Mouse (Mus musculus): ENCODE data around the gene Syna. TPM values are rescaled to one million over a fixed set of nuclear protein-coding genes. Genes with fewer than 3 reads are reported as not detected.
A peak's percentile ranks its signal among the peaks of the same experiment; 100 is the strongest.

Gene Syna
- polyA plus RNA-seq, 1 experiment, result 0.69 TPM

DNA sequence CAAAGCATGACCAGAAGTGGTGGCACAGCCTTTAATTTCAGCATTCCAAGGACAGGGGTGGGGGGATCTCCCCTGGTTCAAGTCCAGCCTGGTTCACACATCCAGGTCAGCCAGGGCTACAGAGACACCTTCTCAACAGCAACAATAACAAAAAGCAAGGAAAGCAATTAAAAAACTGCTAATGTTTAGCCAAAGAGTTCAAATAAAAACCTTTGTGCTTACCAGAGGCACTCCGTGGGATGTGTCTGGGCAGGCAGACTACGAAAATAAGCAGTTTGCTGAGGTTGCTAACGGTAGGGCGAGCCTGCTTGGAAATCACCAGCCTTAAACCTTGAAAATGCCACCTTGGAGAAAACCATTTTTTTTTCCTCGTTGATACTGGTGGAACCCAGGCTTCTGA is 21.2 kb upstream of the Syna start, which contains the start of gene Rfc2:
Gene Rfc2 (plus strand): TSS at position 221 of the 400 bp plus-strand sequence.
- TF ChIP-seq POLR2A (IDR thresholded peaks at IDR 0.05; ENCODE audit: insufficient read depth, low read length) (no peak), EP300 (IDR thresholded peaks at IDR 0.05; ENCODE audit: insufficient read depth, low read depth, low read length) (no peak), CTCF (IDR thresholded peaks at IDR 0.05; ENCODE audit: low read depth, low read length) (no peak)
- Histone ChIP-seq H3K4me1 (ENCODE audit: control insufficient read depth, insufficient read depth, low read length) (no peaks in the 10 kb centered on the region), H3K4me3 (ENCODE audit: low read depth, low read length) (no peak within 1 kb of the TSS), H3K27ac (ENCODE audit: insufficient read depth, low read length) (peak within 1 kb of the TSS; percentile 33; the same call in 1 of the 2 replicates), H3K27me3 (ENCODE audit: control insufficient read depth, insufficient read depth, low read length, poor library complexity, severe bottlenecking) (no peaks in the 10 kb centered on the region), H3K36me3 (ENCODE audit: control insufficient read depth, insufficient read depth, low read length, poor library complexity, severe bottlenecking) (no peaks in the 10 kb centered on the region; the same call in 1 of the 2 replicates), H3K9ac (ENCODE audit: low read depth, poor library complexity, severe bottlenecking) (peak within 1 kb of the TSS; percentile 20; the same call in 1 of the 2 replicates), H3K9me3 (replicated peaks; ENCODE audit: control insufficient read depth, insufficient read depth, low read length, poor library complexity, severe bottlenecking) (no peaks in the 10 kb centered on the region)

DNA sequence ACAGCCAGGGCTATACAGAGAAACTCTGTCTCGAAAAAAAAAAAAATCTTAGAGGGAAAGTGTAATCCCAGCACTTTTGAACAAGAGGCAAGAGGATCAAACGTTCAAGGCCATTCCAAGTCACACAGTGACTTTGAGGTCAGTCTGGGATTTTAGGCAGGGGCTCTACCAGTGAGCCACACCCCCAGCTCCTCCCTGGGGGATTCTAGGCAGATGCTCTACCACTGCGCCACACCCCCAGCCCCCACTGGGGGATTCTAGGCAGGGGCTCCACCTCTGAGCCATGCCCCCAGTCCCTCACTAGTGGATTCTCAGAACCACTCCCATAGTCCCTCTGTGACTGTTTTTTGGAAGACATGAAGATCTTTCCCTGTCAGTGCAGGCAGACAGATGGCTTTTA is 19.2 kb upstream of the Syna start:
- Histone ChIP-seq H3K27me3 (ENCODE audit: control insufficient read depth, insufficient read depth, low read length, poor library complexity, severe bottlenecking) (no peaks in the 10 kb centered on the region), H3K9ac (ENCODE audit: low read depth, poor library complexity, severe bottlenecking) (no peak overlapping the region), H3K4me1 (ENCODE audit: control insufficient read depth, insufficient read depth, low read length) (no peaks in the 10 kb centered on the region), H3K27ac (ENCODE audit: insufficient read depth, low read length) (no peak overlapping the region), H3K4me3 (ENCODE audit: low read depth, low read length) (no peak overlapping the region), H3K9me3 (replicated peaks; ENCODE audit: control insufficient read depth, insufficient read depth, low read length, poor library complexity, severe bottlenecking) (no peaks in the 10 kb centered on the region), H3K36me3 (ENCODE audit: control insufficient read depth, insufficient read depth, low read length, poor library complexity, severe bottlenecking) (no peaks in the 10 kb centered on the region)
- no peak for TF ChIP-seq POLR2A (IDR thresholded peaks at IDR 0.05; ENCODE audit: insufficient read depth, low read length)
- no peak for TF ChIP-seq EP300 (IDR thresholded peaks at IDR 0.05; ENCODE audit: insufficient read depth, low read depth, low read length)

DNA sequence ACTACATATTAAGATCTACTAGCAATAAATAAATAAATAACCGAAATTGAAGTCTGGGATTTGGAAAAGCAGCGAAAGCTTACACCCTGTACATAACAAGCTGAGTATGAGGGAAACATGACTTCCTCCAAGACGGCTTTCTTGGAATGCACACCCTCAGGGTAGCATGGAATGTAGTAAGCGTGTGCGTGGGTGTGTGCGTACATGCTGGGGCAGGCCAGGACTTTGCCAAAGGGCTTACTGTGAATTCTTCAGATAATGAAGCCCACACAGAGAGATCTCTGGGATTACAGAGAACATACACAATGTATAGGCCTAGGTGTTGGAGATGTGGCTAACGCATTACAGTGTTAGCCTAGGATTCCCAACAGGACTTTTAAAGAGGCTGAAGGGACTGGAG is 17.6 kb upstream of the Syna start:
- no peaks in the 10 kb centered on the region for H3K27me3 ChIP-seq (ENCODE audit: control insufficient read depth, insufficient read depth, low read length, poor library complexity, severe bottlenecking)
- TF ChIP-seq POLR2A (IDR thresholded peaks at IDR 0.05; ENCODE audit: insufficient read depth, low read length) (no peak), CTCF (IDR thresholded peaks at IDR 0.05; ENCODE audit: low read depth, low read length) (no peak), EP300 (IDR thresholded peaks at IDR 0.05; ENCODE audit: insufficient read depth, low read depth, low read length) (no peak)
- H3K4me1 ChIP-seq (ENCODE audit: control insufficient read depth, insufficient read depth, low read length), result peaks cover 1% of the 10 kb centered on the region
- H3K4me3 ChIP-seq (ENCODE audit: low read depth, low read length), result no peak overlapping the region
- no peaks in the 10 kb centered on the region for H3K36me3 ChIP-seq (ENCODE audit: control insufficient read depth, insufficient read depth, low read length, poor library complexity, severe bottlenecking)
- no peaks in the 10 kb centered on the region for H3K9me3 ChIP-seq (replicated peaks; ENCODE audit: control insufficient read depth, insufficient read depth, low read length, poor library complexity, severe bottlenecking)
- H3K9ac ChIP-seq (ENCODE audit: low read depth, poor library complexity, severe bottlenecking), result no peak overlapping the region
- H3K27ac ChIP-seq (ENCODE audit: insufficient read depth, low read length), result no peak overlapping the region

DNA sequence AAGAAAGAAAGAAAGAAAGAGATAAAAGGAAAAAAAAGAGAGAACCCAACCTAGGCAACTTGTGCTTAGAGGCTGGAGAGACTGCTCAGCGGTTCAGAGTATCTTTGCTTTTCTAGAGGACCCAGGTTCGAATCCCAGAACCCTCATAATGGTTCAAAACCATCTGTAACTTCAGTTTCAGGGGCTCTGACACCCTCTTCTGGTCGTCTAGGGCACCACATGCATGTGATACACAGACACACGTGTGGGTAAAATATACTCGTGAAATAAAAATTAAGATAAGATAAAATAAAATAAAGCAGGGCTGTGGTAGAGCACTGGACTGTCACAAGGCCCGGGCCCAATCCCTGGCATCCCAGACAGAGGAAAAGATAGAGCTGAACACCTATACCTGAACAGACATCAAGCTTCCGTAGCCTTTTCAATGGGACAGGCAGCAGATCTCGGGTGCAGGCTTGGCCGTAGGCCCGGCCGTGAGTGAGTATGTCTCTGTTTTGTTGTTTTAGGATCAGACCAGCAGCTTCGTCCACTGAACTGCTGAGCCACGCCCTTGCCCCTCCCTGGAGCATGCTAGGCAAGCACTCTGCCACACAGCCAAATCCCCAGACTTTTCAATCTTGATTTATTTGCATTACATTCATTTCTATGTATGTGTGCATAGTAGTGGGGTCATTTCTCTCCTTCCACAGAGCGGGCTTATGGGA is 16.7 kb upstream of the Syna start:
- H3K9me3 ChIP-seq (replicated peaks; ENCODE audit: control insufficient read depth, insufficient read depth, low read length, poor library complexity, severe bottlenecking), result no peaks in the 10 kb centered on the region
- H3K36me3 ChIP-seq (ENCODE audit: control insufficient read depth, insufficient read depth, low read length, poor library complexity, severe bottlenecking), result no peaks in the 10 kb centered on the region
- TF ChIP-seq CTCF (IDR thresholded peaks at IDR 0.05; ENCODE audit: low read depth, low read length) (no peak), EP300 (IDR thresholded peaks at IDR 0.05; ENCODE audit: insufficient read depth, low read depth, low read length) (no peak), POLR2A (IDR thresholded peaks at IDR 0.05; ENCODE audit: insufficient read depth, low read length) (no peak)
- peaks cover 3% of the 10 kb centered on the region for H3K4me1 ChIP-seq (ENCODE audit: control insufficient read depth, insufficient read depth, low read length)
- H3K27ac ChIP-seq (ENCODE audit: insufficient read depth, low read length), result no peak overlapping the region
- H3K4me3 ChIP-seq (ENCODE audit: low read depth, low read length), result no peak overlapping the region
- H3K27me3 ChIP-seq (ENCODE audit: control insufficient read depth, insufficient read depth, low read length, poor library complexity, severe bottlenecking), result no peaks in the 10 kb centered on the region
- H3K9ac ChIP-seq (ENCODE audit: low read depth, poor library complexity, severe bottlenecking), result no peak overlapping the region

DNA sequence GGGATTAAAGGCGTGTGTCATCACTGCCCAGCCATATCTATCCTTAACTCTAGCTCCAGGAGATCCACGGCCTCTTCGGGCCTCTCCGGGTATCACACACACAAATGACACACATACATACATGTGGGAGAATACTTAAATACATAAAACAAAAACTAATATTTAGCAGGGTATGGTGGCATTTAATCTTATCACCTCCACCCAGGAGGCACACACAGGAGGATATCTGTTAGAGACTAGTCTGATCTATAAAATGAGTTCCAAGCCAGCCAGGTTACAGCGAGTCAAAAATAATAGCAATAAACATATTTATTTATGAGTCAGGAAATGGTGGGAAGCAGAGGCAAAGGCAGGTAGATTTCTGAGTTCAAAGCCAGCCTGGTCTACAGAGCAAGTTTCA is 15.9 kb upstream of the Syna start:
- no peak for TF ChIP-seq POLR2A (IDR thresholded peaks at IDR 0.05; ENCODE audit: insufficient read depth, low read length)
- TF ChIP-seq EP300 (IDR thresholded peaks at IDR 0.05; ENCODE audit: insufficient read depth, low read depth, low read length), result no peak
- TF ChIP-seq CTCF (IDR thresholded peaks at IDR 0.05; ENCODE audit: low read depth, low read length), result no peak
- no peaks in the 10 kb centered on the region for H3K9me3 ChIP-seq (replicated peaks; ENCODE audit: control insufficient read depth, insufficient read depth, low read length, poor library complexity, severe bottlenecking)
- no peaks in the 10 kb centered on the region for H3K36me3 ChIP-seq (ENCODE audit: control insufficient read depth, insufficient read depth, low read length, poor library complexity, severe bottlenecking)
- no peak overlapping the region for H3K9ac ChIP-seq (ENCODE audit: low read depth, poor library complexity, severe bottlenecking)
- H3K4me1 ChIP-seq (ENCODE audit: control insufficient read depth, insufficient read depth, low read length), result peaks cover 3% of the 10 kb centered on the region
- no peak overlapping the region for H3K4me3 ChIP-seq (ENCODE audit: low read depth, low read length)
- no peaks in the 10 kb centered on the region for H3K27me3 ChIP-seq (ENCODE audit: control insufficient read depth, insufficient read depth, low read length, poor library complexity, severe bottlenecking)
- H3K27ac ChIP-seq (ENCODE audit: insufficient read depth, low read length), result no peak overlapping the region

DNA sequence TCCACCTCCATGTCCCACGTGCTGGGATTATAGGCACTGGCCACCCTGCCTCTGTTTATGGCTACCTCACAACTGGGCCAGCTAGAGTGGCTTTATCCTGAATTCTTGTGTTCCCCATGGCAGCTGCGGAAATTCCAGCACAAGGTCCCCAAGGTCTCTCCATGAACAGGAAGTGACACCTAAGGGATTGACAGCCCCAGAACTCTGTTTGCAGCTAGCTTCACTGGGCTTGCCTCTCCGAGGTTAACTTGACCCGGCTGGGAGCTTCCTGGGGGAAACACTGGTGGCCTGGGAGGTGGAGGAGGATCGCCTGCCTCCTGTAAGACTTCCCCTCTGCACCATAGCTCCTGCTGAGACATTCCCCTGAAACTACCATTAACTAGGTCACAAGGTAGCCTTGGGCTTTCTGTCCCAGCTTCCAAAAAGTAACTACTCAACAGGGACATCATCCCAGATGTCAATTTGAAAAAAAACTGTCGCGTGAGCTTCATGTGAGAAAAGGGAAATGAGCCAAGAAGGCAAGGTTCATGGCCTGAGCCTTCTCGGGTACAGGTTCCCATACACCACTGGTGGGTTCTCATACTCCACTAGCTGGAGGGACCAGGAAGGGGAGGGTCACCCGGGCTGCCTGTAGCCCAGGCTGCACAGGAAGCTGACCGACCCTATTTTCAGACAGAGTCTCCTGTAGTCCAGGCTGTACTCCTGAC is 12.7 kb upstream of the Syna start:
- H3K27ac ChIP-seq (ENCODE audit: insufficient read depth, low read length), result no peak overlapping the region
- TF ChIP-seq CTCF (IDR thresholded peaks at IDR 0.05; ENCODE audit: low read depth, low read length), result no peak
- no peak for TF ChIP-seq POLR2A (IDR thresholded peaks at IDR 0.05; ENCODE audit: insufficient read depth, low read length)
- TF ChIP-seq EP300 (IDR thresholded peaks at IDR 0.05; ENCODE audit: insufficient read depth, low read depth, low read length), result no peak
- no peak overlapping the region for H3K9ac ChIP-seq (ENCODE audit: low read depth, poor library complexity, severe bottlenecking)
- no peaks in the 10 kb centered on the region for H3K27me3 ChIP-seq (ENCODE audit: control insufficient read depth, insufficient read depth, low read length, poor library complexity, severe bottlenecking)
- H3K4me1 ChIP-seq (ENCODE audit: control insufficient read depth, insufficient read depth, low read length), result peaks cover 7% of the 10 kb centered on the region
- H3K9me3 ChIP-seq (replicated peaks; ENCODE audit: control insufficient read depth, insufficient read depth, low read length, poor library complexity, severe bottlenecking), result no peaks in the 10 kb centered on the region
- no peaks in the 10 kb centered on the region for H3K36me3 ChIP-seq (ENCODE audit: control insufficient read depth, insufficient read depth, low read length, poor library complexity, severe bottlenecking)
- no peak overlapping the region for H3K4me3 ChIP-seq (ENCODE audit: low read depth, low read length)

Measured in ES-Bruce4 (cell line).